Mouse (Mus musculus) spleen, adult 2 months (tissue): ENCODE results near the gene Inhbe. TPM values are rescaled to one million over a fixed set of nuclear protein-coding genes. Genes with fewer than 3 reads are reported as not detected.

ENCODE experiments used
- DNase-seq, 2 experiments: peaks; one replicate each; pipeline versions ENCODE4 v3.0.0 to v3.0.0-alpha.2; 2012 to 2021; ENCODE audit warnings: low spot score in 2 of 2, low read depth in 1 of 2
- H3K27ac ChIP-seq: fragments of 200-500 bp; 2 replicates; pipeline ENCODE4 v1.5.1; 2012; ENCODE audit warnings: low read length, inconsistent platforms; ENCODE audit not compliant: insufficient read depth
- H3K27me3 ChIP-seq: fragments of 200-500 bp; 2 replicates; pipeline ENCODE4 v1.6.1; 2012; ENCODE audit warnings: mild to moderate bottlenecking, moderate library complexity, low read length, inconsistent platforms; ENCODE audit not compliant: control insufficient read depth, insufficient read depth
- H3K36me3 ChIP-seq: fragments of 200-500 bp; 2 replicates; pipeline ENCODE4 v1.6.1; 2012; ENCODE audit warnings: mild to moderate bottlenecking, low read length, inconsistent platforms; ENCODE audit not compliant: control insufficient read depth, insufficient read depth
- H3K4me1 ChIP-seq: fragments of 200-500 bp; 2 replicates; pipeline ENCODE4 v1.6.1; 2011; ENCODE audit warnings: inconsistent platforms; ENCODE audit not compliant: control insufficient read depth, insufficient read depth, insufficient read length
- H3K4me3 ChIP-seq: fragments of 200-500 bp; 2 replicates; pipeline ENCODE4 v1.5.1; 2011; ENCODE audit warnings: mild to moderate bottlenecking, inconsistent platforms; ENCODE audit not compliant: insufficient read depth, insufficient read length; ENCODE audit errors: extremely low read depth
- CTCF ChIP-seq: fragments of 200-500 bp; IDR thresholded peaks from 2 replicates; pipeline ENCODE4 v1.5.1; 2011; ENCODE audit warnings: mild to moderate bottlenecking, inconsistent platforms; ENCODE audit not compliant: insufficient read depth, insufficient read length, insufficient replicate concordance; ENCODE audit errors: extremely low read depth
- POLR2A ChIP-seq: fragments of 200-500 bp; IDR thresholded peaks from 2 replicates; pipeline ENCODE4 v1.6.1; 2011; ENCODE audit warnings: low read depth, low read length, inconsistent platforms
- WGBS: fragments of 180-500 bp; shearing (Covaris S2); methylation state at CpG from one replicate; pipeline ENCODE4 v1.1.7; 2018; 5-methylcytosine and 5-hydroxymethylcytosine counted together
- polyA plus RNA-seq: library from polyadenylated mRNA; depleted of rRNA; stranded (reverse); fragments of >200 nt; gene quantifications from 2 replicates; pipeline ENCODE4 v1.2.3, GENCODE M21; 2012

The Inhbe gene
- polyA plus RNA-seq, 1 experiment: not detected

- TF ChIP-seq CTCF (no peak), POLR2A (no peak)
- no peak overlapping the region for H3K27ac ChIP-seq
- no peaks in the 10 kb centered on the region for H3K27me3 ChIP-seq
- H3K4me1 ChIP-seq: peaks cover 12% of the 10 kb centered on the region
- WGBS: 84% methylated on average over 7 of the region's 7 CpGs
- H3K4me3 ChIP-seq: no peak overlapping the region
- DNase-seq: no peak
- H3K36me3 ChIP-seq: peaks cover 33% of the 10 kb centered on the region
Observed at GRCm38 (mm10) chr10:127330212-127330611, 24.0 kb downstream of the Inhbe start.

GRCm38 (mm10) chr10:127327461-127328145 lies 26.6 kb downstream of the Inhbe start:
- 84% methylated on average over 18 of the region's 18 CpGs for whole genome bisulfite sequencing
- peaks cover 33% of the 10 kb centered on the region for H3K36me3 ChIP-seq
- TF ChIP-seq POLR2A (no peak), CTCF (no peak)
- no peak overlapping the region for H3K4me3 ChIP-seq
- H3K27me3 ChIP-seq: no peaks in the 10 kb centered on the region
- H3K27ac ChIP-seq: no peak overlapping the region
- DNase-seq: no peak
- H3K4me1 ChIP-seq: peaks cover 21% of the 10 kb centered on the region

DNA sequence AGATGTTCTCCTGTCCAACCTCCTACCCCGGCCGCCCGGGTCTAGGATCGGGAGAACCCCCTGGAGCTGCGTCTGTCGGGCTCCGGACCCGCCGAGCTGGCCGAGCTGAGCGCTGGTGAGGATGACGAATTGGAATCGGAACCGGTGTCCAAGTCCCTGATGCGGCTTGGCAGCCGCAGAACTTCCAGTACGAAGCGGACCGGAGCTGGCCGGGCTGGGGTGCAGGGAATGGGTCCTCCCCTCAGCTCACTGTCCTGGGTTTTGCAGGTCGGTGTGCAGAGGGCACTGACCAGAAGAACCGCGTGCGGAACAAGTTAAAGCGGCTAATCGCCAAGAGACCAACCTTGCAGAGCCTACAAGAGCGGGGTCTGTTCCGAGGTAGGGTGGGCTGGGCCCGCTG lies 27.4 kb downstream of the Inhbe start:
- TF ChIP-seq POLR2A: no peak
- TF ChIP-seq CTCF: no peak

DNA sequence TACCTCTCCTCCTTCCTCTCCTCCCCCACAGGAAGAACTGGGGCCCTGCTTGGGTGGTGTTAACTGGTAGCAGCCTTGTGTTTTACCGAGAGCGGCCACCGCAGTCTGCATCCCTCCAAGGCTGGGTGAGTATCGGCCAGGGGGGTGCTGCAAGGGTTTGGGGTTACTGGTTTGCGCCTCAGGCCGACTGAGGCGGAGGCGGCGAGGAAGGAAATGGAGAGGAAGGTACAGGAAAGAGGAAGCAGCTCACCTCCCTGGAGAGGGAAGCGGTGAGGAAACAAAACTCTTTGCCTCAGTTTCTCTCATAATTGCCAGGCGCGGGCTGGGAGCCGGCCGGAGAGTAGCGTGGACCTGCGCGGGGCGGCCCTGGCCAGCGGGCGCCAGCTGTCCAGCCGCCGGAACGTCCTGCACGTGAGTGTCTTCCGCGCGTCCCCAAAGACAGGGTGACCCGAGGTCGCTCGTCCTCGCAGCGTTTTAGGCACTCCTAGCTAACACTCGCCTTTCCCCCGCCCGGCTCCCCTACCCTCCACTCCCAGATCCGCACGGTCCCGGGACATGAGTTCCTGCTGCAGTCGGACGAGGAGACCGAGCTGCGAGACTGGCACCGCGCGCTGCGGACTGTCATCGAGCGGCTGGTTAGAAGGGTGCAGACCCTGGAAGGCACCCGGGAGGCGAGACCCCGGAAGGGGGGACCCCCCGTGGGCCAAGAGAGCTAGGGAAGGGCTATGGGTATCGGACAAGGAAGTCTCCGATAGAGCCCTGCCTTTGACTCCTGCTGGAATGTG lies 28.0 kb downstream of the Inhbe start:
- no peaks in the 10 kb centered on the region for H3K27me3 ChIP-seq
- 36% methylated on average over 54 of the region's 54 CpGs for WGBS
- H3K4me1 ChIP-seq: peaks cover 33% of the 10 kb centered on the region
- H3K27ac ChIP-seq: peak overlapping the region; percentile 50
- TF ChIP-seq CTCF: no peak
- no peak for TF ChIP-seq POLR2A
- DNase-seq: peak in 1 of 2 experiments; percentile 45
- H3K4me3 ChIP-seq: peak overlapping the region; percentile 38
- peaks cover 33% of the 10 kb centered on the region for H3K36me3 ChIP-seq

More for the DNA sequence above, 27.4 kb downstream of the Inhbe start:
- no peak overlapping the region; the same call in 1 of the 2 replicates for H3K27ac ChIP-seq
- DNase-seq: no peak
- H3K4me1 ChIP-seq: peaks cover 28% of the 10 kb centered on the region
- no peaks in the 10 kb centered on the region for H3K27me3 ChIP-seq
- no peak overlapping the region; the same call in 1 of the 2 replicates for H3K4me3 ChIP-seq
- 84% methylated on average over 29 of the region's 29 CpGs for WGBS
- H3K36me3 ChIP-seq: peaks cover 33% of the 10 kb centered on the region

- Histone ChIP-seq H3K27me3 (no peaks in the 10 kb centered on the region), H3K27ac (peak overlapping the region; percentile 50), H3K4me1 (peaks cover 40% of the 10 kb centered on the region), H3K4me3 (peak overlapping the region; percentile 38), H3K36me3 (peaks cover 33% of the 10 kb centered on the region)
- TF ChIP-seq POLR2A: no peak
- no peak for TF ChIP-seq CTCF
- no peak for DNase-seq
- 15% methylated on average over 14 of the region's 14 CpGs for WGBS
Observed at GRCm38 (mm10) chr10:127325454-127326016, 28.7 kb downstream of the Inhbe start.

DNA sequence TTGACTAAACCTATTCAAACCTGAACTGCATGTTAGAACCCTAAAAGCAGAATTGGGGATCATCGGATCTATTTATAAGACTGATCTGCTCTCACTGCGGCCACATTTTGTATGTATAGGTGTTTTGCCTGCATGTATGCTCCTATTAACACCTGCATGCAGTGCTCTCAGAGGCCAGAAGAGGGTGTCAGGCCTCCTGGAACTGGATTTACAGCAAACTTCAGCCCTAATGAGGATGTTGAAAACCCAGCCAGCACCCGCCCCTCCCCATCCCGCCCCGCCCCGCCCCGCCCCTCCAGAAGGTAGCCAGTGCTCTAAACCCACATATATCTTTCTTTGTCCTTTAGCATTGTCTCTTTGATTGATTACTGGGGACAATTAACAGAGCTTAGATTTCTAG lies 29.7 kb downstream of the Inhbe start:
- Histone ChIP-seq H3K27ac (peak overlapping the region; percentile 84), H3K4me1 (peaks cover 40% of the 10 kb centered on the region), H3K36me3 (peaks cover 27% of the 10 kb centered on the region), H3K27me3 (no peaks in the 10 kb centered on the region), H3K4me3 (peak overlapping the region; percentile 60; the same call in 1 of the 2 replicates)
- TF ChIP-seq POLR2A: no peak
- peak; percentile 39; the same call in 1 of the 2 replicates for TF ChIP-seq CTCF
- peak; percentile 86 to 89 for DNase-seq
- 4% methylated on average over 7 of the region's 7 CpGs for WGBS
